Mouse (Mus musculus): ENCODE results near the gene Prkar1a. TPM values are rescaled to one million over a fixed set of nuclear protein-coding genes. Genes with fewer than 3 reads are reported as not detected.

The Prkar1a gene
- polyA plus RNA-seq, 1 experiment from 2014 or later: 456 TPM

GRCm38 (mm10) chr11:109620356-109620755 is 28.8 kb upstream of the Prkar1a start:
- Histone ChIP-seq H3K27ac (replicated peaks) (no peak overlapping the region), H3K27me3 (no peaks in the 10 kb centered on the region), H3K4me1 (replicated peaks) (no peaks in the 10 kb centered on the region), H3K9me3 (no peaks in the 10 kb centered on the region), H3K36me3 (no peaks in the 10 kb centered on the region), H3K4me3 (no peak overlapping the region), H3K9ac (no peak overlapping the region), H3K4me2 (no peak overlapping the region)
- 86% methylated on average over 6 of the region's 6 CpGs for WGBS
- no peak for ATAC-seq (ENCODE audit: low FRiP score, low read depth)

- ATAC-seq (ENCODE audit: low FRiP score, low read depth): peak; percentile 56; the same call in 1 of the 2 replicates
- no peaks in the 10 kb centered on the region for H3K27me3 ChIP-seq
- no peaks in the 10 kb centered on the region for H3K4me1 ChIP-seq (replicated peaks)
- H3K9ac ChIP-seq: no peak overlapping the region
- H3K4me3 ChIP-seq: no peak overlapping the region
- H3K9me3 ChIP-seq: no peaks in the 10 kb centered on the region
- 7% methylated on average over 2 of the region's 2 CpGs for WGBS
- no peaks in the 10 kb centered on the region for H3K36me3 ChIP-seq
- H3K27ac ChIP-seq (replicated peaks): no peak overlapping the region
- no peak overlapping the region for H3K4me2 ChIP-seq
Observed at GRCm38 (mm10) chr11:109621183-109621582, 28.0 kb upstream of the Prkar1a start.

GRCm38 (mm10) chr11:109622518-109623037 is 26.6 kb upstream of the Prkar1a start:
- Histone ChIP-seq H3K4me1 (replicated peaks) (no peaks in the 10 kb centered on the region), H3K36me3 (no peaks in the 10 kb centered on the region), H3K4me2 (peak overlapping the region; percentile 17), H3K9me3 (no peaks in the 10 kb centered on the region), H3K9ac (no peak overlapping the region), H3K4me3 (no peak overlapping the region), H3K27me3 (no peaks in the 10 kb centered on the region), H3K27ac (replicated peaks) (no peak overlapping the region)
- WGBS: 58% methylated on average over 15 of the region's 15 CpGs
- no peak for ATAC-seq (ENCODE audit: low FRiP score, low read depth)

GRCm38 (mm10) chr11:109623238-109623637 is 26.0 kb upstream of the Prkar1a start:
- no peak overlapping the region for H3K4me2 ChIP-seq
- no peak overlapping the region for H3K4me3 ChIP-seq
- H3K4me1 ChIP-seq (replicated peaks): no peaks in the 10 kb centered on the region
- no peak overlapping the region for H3K27ac ChIP-seq (replicated peaks)
- H3K9me3 ChIP-seq: no peaks in the 10 kb centered on the region
- ATAC-seq (ENCODE audit: low FRiP score, low read depth): no peak
- no peak overlapping the region for H3K9ac ChIP-seq
- no peaks in the 10 kb centered on the region for H3K27me3 ChIP-seq
- H3K36me3 ChIP-seq: no peaks in the 10 kb centered on the region
- 92% methylated on average over 7 of the region's 7 CpGs for WGBS

GRCm38 (mm10) chr11:109627648-109628047 is 21.6 kb upstream of the Prkar1a start:
- no peak overlapping the region for H3K27ac ChIP-seq (replicated peaks)
- H3K9me3 ChIP-seq: no peaks in the 10 kb centered on the region
- no peak overlapping the region for H3K4me2 ChIP-seq
- no peaks in the 10 kb centered on the region for H3K36me3 ChIP-seq
- no peak for ATAC-seq (ENCODE audit: low FRiP score, low read depth)
- WGBS: 89% methylated on average over 4 of the region's 4 CpGs
- H3K4me3 ChIP-seq: no peak overlapping the region
- no peaks in the 10 kb centered on the region for H3K27me3 ChIP-seq
- H3K9ac ChIP-seq: no peak overlapping the region
- H3K4me1 ChIP-seq (replicated peaks): no peaks in the 10 kb centered on the region

- H3K27me3 ChIP-seq: no peaks in the 10 kb centered on the region
- no peak overlapping the region for H3K9ac ChIP-seq
- H3K4me2 ChIP-seq: no peak overlapping the region
- no peak overlapping the region for H3K4me3 ChIP-seq
- no peaks in the 10 kb centered on the region for H3K4me1 ChIP-seq (replicated peaks)
- no peaks in the 10 kb centered on the region for H3K36me3 ChIP-seq
- H3K27ac ChIP-seq (replicated peaks): no peak overlapping the region
- no peak for ATAC-seq (ENCODE audit: low FRiP score, low read depth)
- 87% methylated on average over 3 of the region's 3 CpGs for WGBS
- H3K9me3 ChIP-seq: no peaks in the 10 kb centered on the region
Observed at GRCm38 (mm10) chr11:109628099-109628498, 21.1 kb upstream of the Prkar1a start.

GRCm38 (mm10) chr11:109629021-109629521 is 20.1 kb upstream of the Prkar1a start:
- no peak for ATAC-seq (ENCODE audit: low FRiP score, low read depth)

GRCm38 (mm10) chr11:109634928-109635327 is 14.3 kb upstream of the Prkar1a start:
- no peaks in the 10 kb centered on the region for H3K27me3 ChIP-seq
- no peak overlapping the region for H3K9ac ChIP-seq
- WGBS: 83% methylated on average over 9 of the region's 9 CpGs
- H3K4me3 ChIP-seq: no peak overlapping the region
- H3K4me2 ChIP-seq: no peak overlapping the region
- no peaks in the 10 kb centered on the region for H3K36me3 ChIP-seq
- no peaks in the 10 kb centered on the region for H3K9me3 ChIP-seq
- no peak overlapping the region for H3K27ac ChIP-seq (replicated peaks)
- no peaks in the 10 kb centered on the region for H3K4me1 ChIP-seq (replicated peaks)
- ATAC-seq (ENCODE audit: low FRiP score, low read depth): no peak

More at GRCm38 (mm10) chr11:109629021-109629521, 20.1 kb upstream of the Prkar1a start:
- Histone ChIP-seq H3K36me3 (no peaks in the 10 kb centered on the region), H3K27ac (replicated peaks) (no peak overlapping the region), H3K4me2 (no peak overlapping the region), H3K4me1 (replicated peaks) (no peaks in the 10 kb centered on the region), H3K9me3 (no peaks in the 10 kb centered on the region), H3K9ac (no peak overlapping the region), H3K27me3 (no peaks in the 10 kb centered on the region), H3K4me3 (no peak overlapping the region)
- 77% methylated on average over 10 of the region's 10 CpGs for WGBS

GRCm38 (mm10) chr11:109635871-109636395 is 13.3 kb upstream of the Prkar1a start:
- no peaks in the 10 kb centered on the region for H3K9me3 ChIP-seq
- H3K9ac ChIP-seq: no peak overlapping the region
- ATAC-seq (ENCODE audit: low FRiP score, low read depth): no peak
- WGBS: 55% methylated on average over 6 of the region's 6 CpGs
- no peaks in the 10 kb centered on the region for H3K4me1 ChIP-seq (replicated peaks)
- H3K4me3 ChIP-seq: no peak overlapping the region
- H3K27ac ChIP-seq (replicated peaks): no peak overlapping the region
- no peaks in the 10 kb centered on the region for H3K27me3 ChIP-seq
- no peak overlapping the region for H3K4me2 ChIP-seq
- H3K36me3 ChIP-seq: no peaks in the 10 kb centered on the region

- ATAC-seq (ENCODE audit: low FRiP score, low read depth): no peak
- 81% methylated on average over 5 of the region's 5 CpGs for WGBS
- no peak overlapping the region for H3K27ac ChIP-seq (replicated peaks)
- H3K4me1 ChIP-seq (replicated peaks): no peaks in the 10 kb centered on the region
- no peaks in the 10 kb centered on the region for H3K27me3 ChIP-seq
- no peak overlapping the region for H3K4me2 ChIP-seq
- H3K36me3 ChIP-seq: no peaks in the 10 kb centered on the region
- H3K9ac ChIP-seq: no peak overlapping the region
- no peak overlapping the region for H3K4me3 ChIP-seq
- H3K9me3 ChIP-seq: no peaks in the 10 kb centered on the region
Observed at GRCm38 (mm10) chr11:109641498-109642222, 7.5 kb upstream of the Prkar1a start.

GRCm38 (mm10) chr11:109648510-109648909 is 695 bp upstream of the Prkar1a start:
- H3K4me1 ChIP-seq (replicated peaks): peaks cover 40% of the 10 kb centered on the region
- no peak for ATAC-seq (ENCODE audit: low FRiP score, low read depth)
- WGBS: 28% methylated on average over 7 of the region's 7 CpGs
- H3K27ac ChIP-seq (replicated peaks): peak overlapping the region; percentile 99
- no peaks in the 10 kb centered on the region for H3K9me3 ChIP-seq
- H3K36me3 ChIP-seq: no peaks in the 10 kb centered on the region
- H3K27me3 ChIP-seq: no peaks in the 10 kb centered on the region
- H3K4me2 ChIP-seq: peak overlapping the region; percentile 65
- H3K9ac ChIP-seq: 0 out of 2 replicates have a peak overlapping the region, but pooled peaks have one; percentile 97
- no peak overlapping the region for H3K4me3 ChIP-seq

- Histone ChIP-seq H3K9ac (peak overlapping the region; percentile 97), H3K4me3 (peak overlapping the region; percentile 72), H3K4me1 (replicated peaks) (peaks cover 53% of the 10 kb centered on the region), H3K27me3 (no peaks in the 10 kb centered on the region), H3K9me3 (no peaks in the 10 kb centered on the region), H3K36me3 (peaks cover 6% of the 10 kb centered on the region), H3K27ac (replicated peaks) (peak overlapping the region; percentile 99), H3K4me2 (peak overlapping the region; percentile 65)
- 1% methylated on average over 31 of the region's 31 CpGs for WGBS
- ATAC-seq (ENCODE audit: low FRiP score, low read depth): peak; percentile 87
Observed at GRCm38 (mm10) chr11:109649975-109650701, 933 bp downstream of the Prkar1a start.
